7 mouse cellular contexts compared by ENCODE assay signal in the genomic region with DNA sequence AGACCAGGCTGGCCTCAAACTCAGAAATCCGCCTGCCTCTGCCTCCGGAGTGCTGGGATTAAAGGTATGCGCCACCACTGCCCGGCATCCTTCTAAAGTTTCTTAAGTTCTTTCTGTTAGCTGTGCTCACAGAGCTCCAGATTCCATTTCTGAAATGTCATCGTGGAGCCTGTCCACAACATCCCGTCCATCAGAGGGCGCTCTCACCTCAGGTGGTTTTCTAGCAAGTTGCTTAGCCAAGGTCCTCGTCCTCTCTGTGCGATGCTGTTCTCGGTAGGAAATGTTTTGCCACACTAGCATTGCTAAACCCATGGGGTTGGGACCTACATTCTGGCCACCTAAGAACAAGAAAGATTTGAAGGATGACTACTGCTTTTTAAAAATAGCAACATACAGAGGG.
DNase-seq lines count a peak whose midpoint lies in the region.

No protein-coding gene starts in this region.

- intact Hi-C loops in gastrocnemius, postnatal 36 days (cut with DNase I), result loop anchor here (1.0 to 5.0 kb wide), 4 partner anchors 39 to 276 kb away; a partner anchor contains a TSS

- peak; percentile 62 for DNase-seq in 3T3-L1 (ENCODE audit: low read depth, low spot score)
- DNase-seq in 416B (ENCODE audit: low read depth), result peak; percentile 75
- DNase-seq in adrenal gland, postnatal 10 days, result peak; percentile 83
- DNase-seq in gastrocnemius, postnatal 36 days, result peak; percentile 57 to 66
- peak; percentile 30 to 45 for DNase-seq in layer of hippocampus, postnatal 36 days
- peak; percentile 44 for DNase-seq in ovary, postnatal 14 days (ENCODE audit: low spot score)
- DNase-seq in thymus, postnatal 14 days, result peak; percentile 84

Comparison
In these comparisons a context has a peak if more than half of its experiments do, and no peak if none do; other contexts are left out.
1. Peak in every context shown above with its lines: DNase-seq.